In genomic region chr2:107290697-107291019, GRCm38 (mm10) we compare ENCODE assay signal across 10 mouse cellular contexts. TPM values are rescaled to one million over a fixed set of nuclear protein-coding genes. Genes with fewer than 3 reads are reported as not detected.
DNase-seq lines count a peak whose midpoint lies in the region; ATAC-seq and TF ChIP-seq lines count a peak whose summit lies in the region.
"Had no signal": no experiment of that assay in that cellular context is flagged by ENCODE, and none has a peak within 500 bp of the region (broad histone marks: within the 10 kb centered on the region; RNA-seq: fewer than 3 reads in every experiment).

No protein-coding gene starts in this region.

- H3K27ac ChIP-seq in kidney, postnatal 0 days: no peak overlapping the region
- no peak overlapping the region for H3K27ac ChIP-seq in kidney, adult 2 months (ENCODE audit: insufficient read depth, low read depth, low read length)
- no peak overlapping the region for H3K27ac ChIP-seq in embryonic fibroblast, embryonic 13.5 days (ENCODE audit: insufficient read depth, low read length)
- no peak overlapping the region for H3K27ac ChIP-seq in intestine, postnatal 0 days (ENCODE audit: low read depth, low read length)
- peak overlapping the region; percentile 38; the same call in 1 of the 2 replicates for H3K27ac ChIP-seq in neural tube, embryonic 13.5 days (replicated peaks)

- TF ChIP-seq CTCF in kidney, postnatal 0 days (IDR thresholded peaks at IDR 0.05; ENCODE audit: low read depth): no peak
- TF ChIP-seq CTCF in kidney, adult 2 months (conservative IDR thresholded peaks at IDR 0.05; ENCODE audit: insufficient read depth, insufficient read length, low read depth, low read length): no peak
- no peak for TF ChIP-seq CTCF in embryonic fibroblast, embryonic 13.5 days (IDR thresholded peaks at IDR 0.05; ENCODE audit: borderline replicate concordance, insufficient read depth, low read length)
- no peak for TF ChIP-seq CTCF in intestine, postnatal 0 days (IDR thresholded peaks at IDR 0.05; ENCODE audit: low read depth)

- peak overlapping the region; percentile 25 for H3K4me3 ChIP-seq in kidney, postnatal 0 days (replicated peaks; ENCODE audit: low read depth, low read length)
- no peak overlapping the region for H3K4me3 ChIP-seq in kidney, adult 2 months (ENCODE audit: insufficient read depth, low read depth, low read length)
- H3K4me3 ChIP-seq in embryonic fibroblast, embryonic 13.5 days (ENCODE audit: insufficient read depth, low read length): peak overlapping the region; percentile 45
- H3K4me3 ChIP-seq in intestine, postnatal 0 days (ENCODE audit: low read depth, low read length): peak overlapping the region; percentile 28
- H3K4me3 ChIP-seq in neural tube, embryonic 13.5 days: peak overlapping the region; percentile 60

- no peaks in the 10 kb centered on the region for H3K36me3 ChIP-seq in kidney, postnatal 0 days (ENCODE audit: insufficient read depth, low read length)
- no peaks in the 10 kb centered on the region for H3K36me3 ChIP-seq in kidney, adult 2 months (ENCODE audit: control insufficient read depth, insufficient read depth, low read length)
- no peaks in the 10 kb centered on the region for H3K36me3 ChIP-seq in intestine, postnatal 0 days (ENCODE audit: control insufficient read depth, insufficient read depth)
- 0 out of 2 replicates have a peak, but pooled peaks cover 9% of the 10 kb centered on the region for H3K36me3 ChIP-seq in neural tube, embryonic 13.5 days

- ATAC-seq in kidney, postnatal 0 days (replicated peaks; ENCODE audit: low FRiP score, low read depth): no peak
- ATAC-seq in intestine, postnatal 0 days: no peak
- peak; percentile 71 for ATAC-seq in neural tube, embryonic 13.5 days (ENCODE audit: low read depth)

- WGBS in kidney, postnatal 0 days: under 1% methylated on average over 12 of the region's 12 CpGs
- WGBS in kidney, adult 2 months: 0% methylated on average over 12 of the region's 12 CpGs
- under 1% methylated on average over 12 of the region's 12 CpGs for WGBS in intestine, postnatal 0 days
- WGBS in neural tube, embryonic 13.5 days: under 1% methylated on average over 12 of the region's 12 CpGs

- peak overlapping the region; percentile 54 for H3K4me2 ChIP-seq in kidney, postnatal 0 days (ENCODE audit: low read length)
- peak overlapping the region; percentile 64 for H3K4me2 ChIP-seq in intestine, postnatal 0 days (replicated peaks; ENCODE audit: low read depth)
- peak overlapping the region; percentile 89 for H3K4me2 ChIP-seq in neural tube, embryonic 13.5 days

- no peak for TF ChIP-seq POLR2A in kidney, adult 2 months (IDR thresholded peaks at IDR 0.05; ENCODE audit: low read depth, low read length)
- TF ChIP-seq POLR2A in embryonic fibroblast, embryonic 13.5 days (IDR thresholded peaks at IDR 0.05; ENCODE audit: low read depth, low read length): no peak

- peaks cover 8% of the 10 kb centered on the region; the same call in 1 of the 2 replicates for H3K27me3 ChIP-seq in kidney, postnatal 0 days (ENCODE audit: insufficient read depth, low read length)
- H3K27me3 ChIP-seq in kidney, adult 2 months (replicated peaks; ENCODE audit: control insufficient read depth, insufficient read depth, low read length): 0 out of 2 replicates have a peak, but pooled peaks cover 1% of the 10 kb centered on the region
- H3K27me3 ChIP-seq in intestine, postnatal 0 days (replicated peaks; ENCODE audit: control insufficient read depth, insufficient read depth, low read length): no peaks in the 10 kb centered on the region
- no peaks in the 10 kb centered on the region; the same call in 1 of the 2 replicates for H3K27me3 ChIP-seq in neural tube, embryonic 13.5 days

- DNase-seq in kidney, postnatal 0 days (ENCODE audit: low spot score): no peak
- no peak for DNase-seq in kidney, adult 2 months
- no peak for DNase-seq in adipocyte (ENCODE audit: low spot score)
- DNase-seq in layer of hippocampus, adult 18-20 months (ENCODE audit: low spot score in 2 of 2): no peak
- no peak for DNase-seq in right cerebral cortex, postnatal 10 days (ENCODE audit: low spot score in 2 of 2)
- DNase-seq: kidney, adult 11 months; thymus, postnatal 25 days had no signal

- H3K9me3 ChIP-seq in kidney, postnatal 0 days (replicated peaks; ENCODE audit: low read length): no peaks in the 10 kb centered on the region
- H3K9me3 ChIP-seq in intestine, postnatal 0 days (ENCODE audit: control insufficient read depth): no peaks in the 10 kb centered on the region
- H3K9me3 ChIP-seq in neural tube, embryonic 13.5 days: no peaks in the 10 kb centered on the region

- H3K9ac ChIP-seq in kidney, postnatal 0 days (ENCODE audit: low read depth, low read length): no peak overlapping the region
- H3K9ac ChIP-seq in intestine, postnatal 0 days (ENCODE audit: low read depth, low read length): no peak overlapping the region
- peak overlapping the region; percentile 72 for H3K9ac ChIP-seq in neural tube, embryonic 13.5 days

- H3K4me1 ChIP-seq in kidney, postnatal 0 days (replicated peaks; ENCODE audit: insufficient read depth, low read length): peaks cover 6% of the 10 kb centered on the region; the same call in 1 of the 2 replicates
- no peaks in the 10 kb centered on the region for H3K4me1 ChIP-seq in kidney, adult 2 months (ENCODE audit: control insufficient read depth, insufficient read depth, low read length)
- 0 out of 2 replicates have a peak, but pooled peaks cover 3% of the 10 kb centered on the region for H3K4me1 ChIP-seq in embryonic fibroblast, embryonic 13.5 days (ENCODE audit: control insufficient read depth, insufficient read depth, low read length)
- no peaks in the 10 kb centered on the region for H3K4me1 ChIP-seq in intestine, postnatal 0 days (replicated peaks; ENCODE audit: control insufficient read depth, insufficient read depth, low read length)
- peaks cover 15% of the 10 kb centered on the region for H3K4me1 ChIP-seq in neural tube, embryonic 13.5 days (replicated peaks)

RNA-seq across cellular contexts. Expression of gene Kcna4, which starts 0.2 kb away (rescaled TPM):
- polyA plus RNA-seq in kidney, postnatal 0 days (2015; fragmentation: Nextera tagmentation; extraction: Ambion mirVana): 0.04 TPM in 1 of 2 replicates, not detected in the other
- not detected in 2 replicates for polyA plus RNA-seq in kidney, adult 2 months (2012; rRNA removed)
- 0.13 and 0.58 TPM in 2 replicates for polyA plus RNA-seq in embryonic fibroblast, embryonic 13.5 days (2011; ENCODE audit: insufficient read length, low read depth, missing spikeins)
- 0.07 and 0.26 TPM in 2 replicates for polyA plus RNA-seq in intestine, postnatal 0 days (2015; fragmentation: Nextera tagmentation; extraction: Ambion mirVana)
- polyA plus RNA-seq in neural tube, embryonic 13.5 days (2015; fragmentation: Nextera tagmentation; extraction: Ambion mirVana): 5.1 and 6.5 TPM in 2 replicates
- 10 to 100 TPM; 40.5 to 42.7 TPM for total RNA-seq in layer of hippocampus, adult 18-20 months (2021)
